Mouse (Mus musculus) erythroblast, embryonic 14.5 days (primary cell): ENCODE measurements around the gene Sumf1.

Source experiments
- GATA1 ChIP-seq: IDR thresholded peaks from 2 replicates; pipeline ENCODE4 v1.6.1; 2012; ENCODE audit warnings: low read length, inconsistent platforms, mixed read lengths
- TAL1 ChIP-seq: IDR thresholded peaks from 3 replicates; pipeline ENCODE4 v1.6.1; 2012; ENCODE audit warnings: low read length, inconsistent platforms, mixed read lengths

DNA sequence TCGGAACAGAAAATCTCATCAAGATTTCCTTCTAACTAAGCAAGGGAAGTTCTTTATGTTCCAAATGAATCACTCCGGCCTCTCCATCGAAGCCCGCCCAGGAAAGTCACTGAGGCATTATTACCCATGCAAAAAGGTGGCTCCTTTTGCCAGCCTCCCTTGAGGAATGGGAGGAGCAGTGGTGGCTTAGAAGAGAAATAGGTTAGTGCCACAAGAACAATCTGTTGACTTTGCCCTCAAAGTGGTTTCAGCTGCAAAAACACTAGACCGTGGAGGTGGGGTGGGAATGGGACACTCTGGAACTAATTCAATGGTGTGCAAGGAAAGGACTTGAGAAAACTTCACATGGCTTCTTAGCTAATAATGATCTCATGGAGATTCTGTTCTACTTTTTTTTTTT, 30.7 kb upstream of the Sumf1 start:
- TF ChIP-seq TAL1 (no peak), GATA1 (no peak)
